Mouse (Mus musculus) CH12.LX (cell line): ENCODE results near the gene Cdk5. TPM values are rescaled to one million over a fixed set of nuclear protein-coding genes. Genes with fewer than 3 reads are reported as not detected.

ENCODE experiments used
- DNase-seq: peaks from one replicate; pipeline ENCODE4 v3.0.0-alpha.2; 2013; ENCODE audit errors: extremely low read depth
- H3K27ac ChIP-seq: 2 replicates; pipeline ENCODE4 v1.5.1; 2012; ENCODE audit warnings: low read depth, mild to moderate bottlenecking, control low read depth, moderate library complexity; ENCODE audit not compliant: insufficient read depth
- H3K27me3 ChIP-seq: replicated peaks from 2 replicates; pipeline ENCODE3; 2012; ENCODE audit warnings: inconsistent platforms
- H3K36me3 ChIP-seq, 2 experiments: replicated peaks in 1 of 2; 2 replicates each; pipeline versions ENCODE3 to v1.6.1; 2012; ENCODE audit warnings: inconsistent platforms in 1 of 2, low read length in 1 of 2, mild to moderate bottlenecking in 1 of 2, mixed read lengths in 1 of 2, moderate library complexity in 1 of 2; ENCODE audit not compliant: control insufficient read depth in 1 of 2, insufficient read depth in 1 of 2
- H3K4me1 ChIP-seq, 2 experiments: 2 replicates each; pipeline ENCODE4 v1.6.1; 2012; ENCODE audit warnings: inconsistent platforms in 1 of 2, moderate library complexity in 1 of 2; ENCODE audit not compliant: insufficient read depth in 2 of 2, control insufficient read depth in 1 of 2
- H3K4me2 ChIP-seq: 2 replicates; pipeline ENCODE4 v1.6.1; 2012; ENCODE audit warnings: low read depth, mild to moderate bottlenecking, control low read depth; ENCODE audit not compliant: poor library complexity, insufficient read depth, severe bottlenecking
- H3K4me3 ChIP-seq, 3 experiments: fragments of 150-350 bp in 1 of 3; sonication (generic) in 1 of 3; replicated peaks in 1 of 3; 2 replicates each; pipeline versions ENCODE3 to v1.5.1; 2011 to 2012; ENCODE audit warnings: low read depth in 2 of 3, low read length in 2 of 3, mild to moderate bottlenecking in 2 of 3, moderate library complexity in 2 of 3, control low read depth in 1 of 3, improper control_type of control experiment in 1 of 3, inconsistent platforms in 1 of 3, mixed read lengths in 1 of 3; ENCODE audit not compliant: poor library complexity in 1 of 3
- H3K79me2 ChIP-seq: replicated peaks from 2 replicates; pipeline ENCODE4 v1.6.1; 2012; ENCODE audit warnings: mild to moderate bottlenecking, moderate library complexity; ENCODE audit not compliant: control insufficient read depth, poor library complexity, insufficient read depth, severe bottlenecking; ENCODE audit errors: extremely low read depth
- H3K9ac ChIP-seq: 2 replicates; pipeline ENCODE4 v1.6.1; 2012; ENCODE audit warnings: low read depth, mild to moderate bottlenecking, control low read depth, moderate library complexity; ENCODE audit not compliant: insufficient read depth
- H3K9me3 ChIP-seq: replicated peaks from 2 replicates; pipeline ENCODE3; 2012; ENCODE audit warnings: low read length, inconsistent platforms, mixed read lengths
- CHD1 ChIP-seq: IDR thresholded peaks from 2 replicates; pipeline ENCODE4 v1.6.1; 2012; ENCODE audit warnings: low read depth, low read length, improper control_type of control experiment, inconsistent platforms
- CTCF ChIP-seq, 2 experiments: IDR thresholded peaks in 1 of 2; conservative IDR thresholded peaks in 1 of 2; 2 replicates each; pipeline ENCODE4 v1.5.1; 2011 to 2012; ENCODE audit warnings: low read depth in 2 of 2, low read length in 2 of 2, improper control_type of control experiment in 1 of 2, inconsistent platforms in 1 of 2, mild to moderate bottlenecking in 1 of 2, moderate library complexity in 1 of 2
- GABPA ChIP-seq: IDR thresholded peaks from 2 replicates; pipeline ENCODE4 v1.6.1; 2012; ENCODE audit warnings: low read depth, low read length, improper control_type of control experiment, inconsistent platforms; ENCODE audit not compliant: insufficient replicate concordance
- IRF4 ChIP-seq: IDR thresholded peaks from 2 replicates; pipeline ENCODE4 v1.6.1; 2014; ENCODE audit warnings: low read depth, mild to moderate bottlenecking, inconsistent platforms, low read length, improper control_type of control experiment
- MAFK ChIP-seq: IDR thresholded peaks from 2 replicates; pipeline ENCODE4 v1.6.1; 2011; ENCODE audit warnings: low read length, improper control_type of control experiment; ENCODE audit not compliant: insufficient replicate concordance
- MAZ ChIP-seq: IDR thresholded peaks from 2 replicates; pipeline ENCODE4 v1.6.1; 2012; ENCODE audit warnings: low read depth, mild to moderate bottlenecking, inconsistent platforms, low read length, improper control_type of control experiment, moderate library complexity
- MXI1 ChIP-seq: IDR thresholded peaks from 2 replicates; pipeline ENCODE4 v1.6.1; 2011; ENCODE audit warnings: mild to moderate bottlenecking, low read depth, low read length, improper control_type of control experiment
- NRF1 ChIP-seq: IDR thresholded peaks from 2 replicates; pipeline ENCODE4 v1.6.1; 2014; ENCODE audit warnings: low read depth, mild to moderate bottlenecking, inconsistent platforms, low read length, improper control_type of control experiment, moderate library complexity
- SMC3 ChIP-seq: IDR thresholded peaks from 2 replicates; pipeline ENCODE4 v1.6.1; 2011; ENCODE audit warnings: low read depth, low read length, improper control_type of control experiment
- ZNF384 ChIP-seq: IDR thresholded peaks from 2 replicates; pipeline ENCODE4 v1.6.1; 2012; ENCODE audit warnings: low read depth, low read length, improper control_type of control experiment, inconsistent platforms
- dilution Hi-C: fragments of 300-500 bp; cut with MboI; formaldehyde crosslinking; loops from 2 replicates; pipeline ENCODE4 v1.14.3; 2020; ENCODE audit warnings: low sequenced_read_pairs; ENCODE audit not compliant: extremely low pct_unique_long_range_greater_than_20kb, extremely low pct_ligation_motif_present
- in situ Hi-C: fragments of 300-500 bp; cut with MboI; formaldehyde crosslinking; loops from 3 replicates; pipeline ENCODE4 v1.14.3; 2019; ENCODE audit warnings: low sequenced_read_pairs, low pct_ligation_motif_present, low pct_unique_long_range_greater_than_20kb, mixed read lengths
- polyA plus RNA-seq: library from polyadenylated mRNA; unstranded; fragments of >175 nt; gene quantifications from 2 replicates; pipeline ENCODE4 v1.2.1, GENCODE M21; 2012; ENCODE audit warnings: low read depth; ENCODE audit not compliant: insufficient read length
- total RNA-seq, 2 experiments: library from RNA; depleted of rRNA; stranded (reverse); fragments of 300-350 nt in 1 of 2; fragments of >200 nt in 1 of 2; gene quantifications; 2 replicates each; pipeline ENCODE4 v1.2.3; 2012 to 2014

Gene Cdk5
- total and polyA plus RNA-seq, 3 experiments, result 7.4 to 26.6 (median 12.1) TPM

GRCm38 (mm10) chr5:24373807-24374206 is 49.5 kb downstream of the Cdk5 start:
- no peaks in the 10 kb centered on the region for H3K36me3 ChIP-seq
- in situ Hi-C loops (no loop called here), dilution Hi-C loops (no loop called here)
- TF ChIP-seq MAFK (no peak), MXI1 (no peak), MAZ (no peak), IRF4 (no peak), CTCF (conservative IDR thresholded peaks at IDR 0.05 in 1 of 2, IDR thresholded peaks at IDR 0.05 in 1 of 2; ENCODE audit: low read depth in 2 of 2, low read length in 2 of 2) (no peak), GABPA (no peak), CHD1 (no peak), NRF1 (no peak)
- no peaks in the 10 kb centered on the region for H3K9me3 ChIP-seq
- H3K4me2 ChIP-seq, result no peak overlapping the region
- H3K9ac ChIP-seq, result no peak overlapping the region
- no peaks in the 10 kb centered on the region for H3K4me1 ChIP-seq
- H3K79me2 ChIP-seq, result no peaks in the 10 kb centered on the region
- peaks cover 39% of the 10 kb centered on the region for H3K27me3 ChIP-seq
- H3K27ac ChIP-seq, result no peak overlapping the region
- H3K4me3 ChIP-seq, result no peak overlapping the region
- DNase-seq, result no peak

- Histone ChIP-seq H3K9ac (no peak overlapping the region), H3K79me2 (no peaks in the 10 kb centered on the region), H3K4me3 (no peak overlapping the region), H3K4me1 (no peaks in the 10 kb centered on the region), H3K27me3 (peaks cover 63% of the 10 kb centered on the region), H3K36me3 (no peaks in the 10 kb centered on the region), H3K4me2 (no peak overlapping the region), H3K27ac (no peak overlapping the region), H3K9me3 (no peaks in the 10 kb centered on the region)
- dilution Hi-C loops, result no loop called here
- TF ChIP-seq ZNF384, result no peak
- no peak for TF ChIP-seq SMC3
- no peak for TF ChIP-seq CTCF (conservative IDR thresholded peaks at IDR 0.05 in 1 of 2, IDR thresholded peaks at IDR 0.05 in 1 of 2; ENCODE audit: low read depth in 2 of 2, low read length in 2 of 2)
- TF ChIP-seq NRF1, result no peak
- in situ Hi-C loops, result loop anchor here (10.0 kb wide), 1 partner anchor 105 kb away; no protein-coding TSS in a partner anchor
- no peak for DNase-seq
Measured at GRCm38 (mm10) chr5:24369767-24370166, 53.6 kb downstream of the Cdk5 start.

Other genes starting within 250 kb of the Cdk5 start
- gene Kcnh2, start 71.9 kb downstream of the Cdk5 start, total RNA-seq (2012; rRNA removed), result 1.7 and 2.8 TPM in 2 replicates
- gene Kcnh2, start 71.9 kb downstream of the Cdk5 start, total RNA-seq (2014; rRNA removed), result 0.20 and 0.30 TPM in 2 replicates
- gene Kcnh2, start 71.9 kb downstream of the Cdk5 start, polyA plus RNA-seq, result 0.59 and 0.95 TPM in 2 replicates
- gene Nos3, start 58.7 kb downstream of the Cdk5 start, total RNA-seq (2012; rRNA removed), result 0.30 and 0.34 TPM in 2 replicates
- 0.22 and 0.36 TPM in 2 replicates for gene Nos3, start 58.7 kb downstream of the Cdk5 start, total RNA-seq (2014; rRNA removed)
- 0.31 and 0.37 TPM in 2 replicates for gene Nos3, start 58.7 kb downstream of the Cdk5 start, polyA plus RNA-seq
- gene Atg9b, start 31.4 kb downstream of the Cdk5 start, total RNA-seq (2012; rRNA removed), result 0.46 and 0.81 TPM in 2 replicates
- 0.68 and 0.86 TPM in 2 replicates for gene Atg9b, start 31.4 kb downstream of the Cdk5 start, total RNA-seq (2014; rRNA removed)
- gene Atg9b, start 31.4 kb downstream of the Cdk5 start, polyA plus RNA-seq, result 1.1 and 1.3 TPM in 2 replicates
- 50.3 and 58.7 TPM in 2 replicates for gene Abcb8, start 29.9 kb downstream of the Cdk5 start, total RNA-seq (2012; rRNA removed)
- gene Abcb8, start 29.9 kb downstream of the Cdk5 start, total RNA-seq (2014; rRNA removed), result 31.0 and 34.7 TPM in 2 replicates
- 36.9 and 45.4 TPM in 2 replicates for gene Abcb8, start 29.9 kb downstream of the Cdk5 start, polyA plus RNA-seq
- gene Asic3, start 10.1 kb downstream of the Cdk5 start, total RNA-seq (2012; rRNA removed), result 0.25 TPM in 1 of 2 replicates, not detected in the other
- gene Asic3, start 10.1 kb downstream of the Cdk5 start, total RNA-seq (2014; rRNA removed), result not detected in 2 replicates
- 1.1 and 1.3 TPM in 2 replicates for gene Asic3, start 10.1 kb downstream of the Cdk5 start, polyA plus RNA-seq
- 17.2 and 18.6 TPM in 2 replicates for gene Slc4a2, start 307 bp upstream of the Cdk5 start, total RNA-seq (2012; rRNA removed)
- gene Slc4a2, start 307 bp upstream of the Cdk5 start, total RNA-seq (2014; rRNA removed), result 12.7 and 12.9 TPM in 2 replicates
- 27.2 and 27.3 TPM in 2 replicates for gene Slc4a2, start 307 bp upstream of the Cdk5 start, polyA plus RNA-seq
- gene Fastk, start 21.8 kb upstream of the Cdk5 start, total RNA-seq (2012; rRNA removed), result 61.2 and 61.4 TPM in 2 replicates
- gene Fastk, start 21.8 kb upstream of the Cdk5 start, total RNA-seq (2014; rRNA removed), result 41.8 and 44.8 TPM in 2 replicates
- 88.0 and 88.1 TPM in 2 replicates for gene Fastk, start 21.8 kb upstream of the Cdk5 start, polyA plus RNA-seq
- gene Tmub1, start 24.3 kb upstream of the Cdk5 start, total RNA-seq (2012; rRNA removed), result 9.6 and 13.1 TPM in 2 replicates
- gene Tmub1, start 24.3 kb upstream of the Cdk5 start, total RNA-seq (2014; rRNA removed), result 6.1 and 7.6 TPM in 2 replicates
- gene Tmub1, start 24.3 kb upstream of the Cdk5 start, polyA plus RNA-seq, result 8.6 and 11.2 TPM in 2 replicates
- gene Agap3, start 28.6 kb upstream of the Cdk5 start, total RNA-seq (2012; rRNA removed), result 43.5 and 46.3 TPM in 2 replicates
- 12.8 and 15.4 TPM in 2 replicates for gene Agap3, start 28.6 kb upstream of the Cdk5 start, total RNA-seq (2014; rRNA removed)
- 37.9 and 38.0 TPM in 2 replicates for gene Agap3, start 28.6 kb upstream of the Cdk5 start, polyA plus RNA-seq
- gene Gbx1, start 103.7 kb upstream of the Cdk5 start, total RNA-seq (2012; rRNA removed), result 0.04 and 0.08 TPM in 2 replicates
- not detected in 2 replicates for gene Gbx1, start 103.7 kb upstream of the Cdk5 start, total RNA-seq (2014; rRNA removed)
- gene Gbx1, start 103.7 kb upstream of the Cdk5 start, polyA plus RNA-seq, result 0.07 and 0.13 TPM in 2 replicates
- gene Asb10, start 117.4 kb upstream of the Cdk5 start, total RNA-seq (2012; rRNA removed), result not detected in 2 replicates
- not detected in 2 replicates for gene Asb10, start 117.4 kb upstream of the Cdk5 start, total RNA-seq (2014; rRNA removed)
- not detected in 2 replicates for gene Asb10, start 117.4 kb upstream of the Cdk5 start, polyA plus RNA-seq
- gene 4931409K22Rik, start 133.3 kb upstream of the Cdk5 start, total RNA-seq (2012; rRNA removed), result not detected in 2 replicates
- gene 4931409K22Rik, start 133.3 kb upstream of the Cdk5 start, total RNA-seq (2014; rRNA removed), result not detected in 2 replicates
- not detected in 2 replicates for gene 4931409K22Rik, start 133.3 kb upstream of the Cdk5 start, polyA plus RNA-seq
- gene Abcf2, start 153.9 kb upstream of the Cdk5 start, total RNA-seq (2012; rRNA removed), result 118 and 152 TPM in 2 replicates
- 162 and 169 TPM in 2 replicates for gene Abcf2, start 153.9 kb upstream of the Cdk5 start, total RNA-seq (2014; rRNA removed)
- gene Abcf2, start 153.9 kb upstream of the Cdk5 start, polyA plus RNA-seq, result 160 and 162 TPM in 2 replicates
- gene Chpf2, start 163.2 kb upstream of the Cdk5 start, total RNA-seq (2012; rRNA removed), result 20.4 and 25.5 TPM in 2 replicates
- 11.2 and 11.9 TPM in 2 replicates for gene Chpf2, start 163.2 kb upstream of the Cdk5 start, total RNA-seq (2014; rRNA removed)
- gene Chpf2, start 163.2 kb upstream of the Cdk5 start, polyA plus RNA-seq, result 22.8 and 26.9 TPM in 2 replicates
- 1.3 and 1.5 TPM in 2 replicates for gene Smarcd3, start 200.9 kb upstream of the Cdk5 start, total RNA-seq (2012; rRNA removed)
- not detected in 2 replicates for gene Smarcd3, start 200.9 kb upstream of the Cdk5 start, total RNA-seq (2014; rRNA removed)
- gene Smarcd3, start 200.9 kb upstream of the Cdk5 start, polyA plus RNA-seq, result 2.2 and 2.8 TPM in 2 replicates